Mouse (Mus musculus): Measurements from ENCODE around the gene Pmp22. TPM values are rescaled to one million over a fixed set of nuclear protein-coding genes. Genes with fewer than 3 reads are reported as not detected.

The Pmp22 gene
- polyA plus RNA-seq, 2 experiments: 155 to 284 TPM

DNA sequence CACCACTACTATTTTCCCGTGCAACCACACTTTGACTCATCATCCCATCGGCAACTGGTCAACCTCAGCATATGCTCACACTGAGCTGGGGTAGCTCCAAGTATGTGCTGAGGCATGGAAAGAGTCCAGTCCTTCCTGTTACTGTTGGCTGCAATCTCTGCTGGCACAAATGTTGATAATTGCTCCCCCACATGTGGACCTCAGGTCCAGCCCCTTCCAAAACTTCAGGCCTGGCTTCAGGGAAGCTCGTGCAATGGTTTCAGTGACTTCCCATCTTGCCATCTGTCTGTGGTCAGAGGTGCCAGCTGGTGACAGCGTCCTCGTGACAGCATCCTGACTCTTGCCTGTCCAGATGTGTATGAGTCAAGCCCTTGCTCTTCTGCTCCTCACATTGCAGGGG, 44.8 kb downstream of the Pmp22 start:
- Histone ChIP-seq H3K36me3 (ENCODE audit: control insufficient read depth, insufficient read depth, low read length) (no peaks in the 10 kb centered on the region), H3K4me2 (replicated peaks; ENCODE audit: low read depth, low read length, severe bottlenecking) (no peak overlapping the region), H3K9me3 (ENCODE audit: control insufficient read depth, low read length) (no peaks in the 10 kb centered on the region), H3K27ac (replicated peaks; ENCODE audit: low read depth, low read length) (no peak overlapping the region), H3K27me3 (ENCODE audit: control insufficient read depth, insufficient read depth, low read length) (no peaks in the 10 kb centered on the region), H3K9ac (ENCODE audit: low read depth, low read length, severe bottlenecking) (no peak overlapping the region), H3K4me3 (replicated peaks; ENCODE audit: low read length) (no peak overlapping the region), H3K4me1 (ENCODE audit: control insufficient read depth, insufficient read depth, low read length) (peaks cover 11% of the 10 kb centered on the region)
- no peak for DNase-seq (ENCODE audit: low spot score)
- no peak for TF ChIP-seq POLR2A (IDR thresholded peaks at IDR 0.05; ENCODE audit: borderline replicate concordance, extremely low read depth, insufficient read depth, insufficient read length)
- 71% methylated on average over 5 of the region's 5 CpGs for WGBS
- ATAC-seq (ENCODE audit: low FRiP score, low read depth): no peak

DNA sequence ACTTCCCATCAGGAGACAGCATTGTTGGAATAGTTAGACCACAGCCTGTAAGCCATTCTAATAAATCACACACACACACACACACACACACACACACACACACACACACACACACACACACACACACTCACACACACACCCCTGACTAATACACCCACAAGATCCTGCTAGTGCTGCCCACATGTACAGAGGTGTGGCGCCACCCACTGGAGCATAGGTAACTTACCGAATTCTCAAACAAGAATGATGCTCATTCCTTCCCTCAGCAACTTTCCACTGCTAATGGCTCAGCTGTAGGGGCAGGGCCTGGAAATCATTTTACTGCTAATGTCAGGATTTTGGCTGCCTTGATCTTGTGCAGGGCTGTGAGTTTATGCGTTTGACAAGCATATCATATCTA, 46.5 kb downstream of the Pmp22 start:
- H3K9me3 ChIP-seq (ENCODE audit: control insufficient read depth, low read length): no peaks in the 10 kb centered on the region
- no peak for TF ChIP-seq POLR2A (IDR thresholded peaks at IDR 0.05; ENCODE audit: borderline replicate concordance, extremely low read depth, insufficient read depth, insufficient read length)
- H3K4me1 ChIP-seq (ENCODE audit: control insufficient read depth, insufficient read depth, low read length): peaks cover 2% of the 10 kb centered on the region; the same call in 1 of the 2 replicates
- peak; percentile 15 for DNase-seq (ENCODE audit: low spot score)
- no peak overlapping the region for H3K9ac ChIP-seq (ENCODE audit: low read depth, low read length, severe bottlenecking)
- whole genome bisulfite sequencing: 33% methylated on average over 3 of the region's 3 CpGs
- H3K4me3 ChIP-seq (replicated peaks; ENCODE audit: low read length): no peak overlapping the region
- ATAC-seq (ENCODE audit: low FRiP score, low read depth): no peak
- H3K27ac ChIP-seq (replicated peaks; ENCODE audit: low read depth, low read length): no peak overlapping the region
- H3K36me3 ChIP-seq (ENCODE audit: control insufficient read depth, insufficient read depth, low read length): no peaks in the 10 kb centered on the region
- no peaks in the 10 kb centered on the region for H3K27me3 ChIP-seq (ENCODE audit: control insufficient read depth, insufficient read depth, low read length)
- H3K4me2 ChIP-seq (replicated peaks; ENCODE audit: low read depth, low read length, severe bottlenecking): no peak overlapping the region

DNA sequence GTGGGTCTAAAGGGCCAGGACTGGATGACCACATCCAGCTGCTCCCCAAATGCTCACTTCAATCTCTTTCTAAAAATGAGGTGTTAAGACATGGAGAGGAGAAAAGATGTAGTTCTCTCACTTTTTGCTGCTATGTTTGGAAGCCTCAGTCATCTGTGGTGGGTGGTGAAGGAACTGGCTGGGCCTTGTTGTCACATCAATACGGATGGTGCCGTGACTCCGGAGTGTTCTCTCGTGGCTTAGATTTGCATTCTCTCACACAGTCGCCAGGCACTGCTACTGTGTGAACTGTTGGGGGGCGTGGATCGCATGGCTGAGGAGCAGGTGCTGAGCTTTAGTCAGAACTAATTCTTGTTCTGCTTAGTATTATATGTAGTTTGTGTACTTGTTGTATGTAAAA, 47.6 kb downstream of the Pmp22 start:
- ATAC-seq (ENCODE audit: low FRiP score, low read depth): no peak
- H3K27ac ChIP-seq (replicated peaks; ENCODE audit: low read depth, low read length): no peak overlapping the region
- no peak overlapping the region for H3K9ac ChIP-seq (ENCODE audit: low read depth, low read length, severe bottlenecking)
- H3K27me3 ChIP-seq (ENCODE audit: control insufficient read depth, insufficient read depth, low read length): no peaks in the 10 kb centered on the region
- no peak overlapping the region for H3K4me2 ChIP-seq (replicated peaks; ENCODE audit: low read depth, low read length, severe bottlenecking)
- DNase-seq (ENCODE audit: low spot score): no peak
- no peaks in the 10 kb centered on the region for H3K9me3 ChIP-seq (ENCODE audit: control insufficient read depth, low read length)
- no peak for TF ChIP-seq POLR2A (IDR thresholded peaks at IDR 0.05; ENCODE audit: borderline replicate concordance, extremely low read depth, insufficient read depth, insufficient read length)
- WGBS: 69% methylated on average over 7 of the region's 7 CpGs
- no peak overlapping the region for H3K4me3 ChIP-seq (replicated peaks; ENCODE audit: low read length)
- no peaks in the 10 kb centered on the region for H3K36me3 ChIP-seq (ENCODE audit: control insufficient read depth, insufficient read depth, low read length)
- peaks cover 2% of the 10 kb centered on the region; the same call in 1 of the 2 replicates for H3K4me1 ChIP-seq (ENCODE audit: control insufficient read depth, insufficient read depth, low read length)

DNA sequence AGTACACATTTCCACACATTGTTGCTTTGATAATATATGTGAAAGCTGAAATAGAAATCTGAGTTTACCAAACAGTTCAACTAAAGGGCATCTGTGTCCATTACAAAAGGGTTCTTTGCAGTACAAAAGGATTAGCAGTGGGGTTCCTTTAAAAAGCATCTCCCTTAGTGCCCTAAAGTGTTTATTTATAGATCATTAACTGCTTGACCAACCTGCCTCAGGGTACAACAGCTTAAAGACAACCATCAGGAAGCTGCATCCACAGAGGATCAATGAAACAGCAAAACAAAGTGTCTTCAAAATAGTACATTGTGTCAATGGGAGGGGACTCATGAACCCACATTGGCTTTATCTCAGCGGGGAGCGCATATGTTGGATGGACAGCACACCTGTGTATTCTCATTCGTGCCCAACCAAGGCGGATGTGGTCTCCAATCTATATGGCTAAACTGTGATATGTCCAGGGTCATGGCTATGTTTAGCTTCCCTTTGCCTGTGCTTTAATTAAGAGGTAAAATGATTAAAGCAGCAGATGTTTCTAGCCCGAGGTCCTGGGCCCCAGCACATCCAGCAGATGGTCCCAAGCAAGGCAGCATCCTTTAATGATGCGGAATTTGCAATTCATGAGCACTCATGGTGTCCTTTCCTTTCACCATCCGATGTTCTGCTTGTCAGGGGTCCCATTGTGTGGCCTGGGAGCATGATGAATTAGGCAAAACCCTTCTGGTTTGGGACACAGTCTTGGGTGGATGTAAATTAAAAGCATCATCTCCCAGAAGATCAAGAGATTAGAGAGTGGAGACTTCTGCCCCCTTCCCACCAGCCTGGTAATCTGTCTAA, 51.7 kb downstream of the Pmp22 start:
- H3K4me2 ChIP-seq (replicated peaks; ENCODE audit: low read depth, low read length, severe bottlenecking): no peak overlapping the region
- ATAC-seq (ENCODE audit: low FRiP score, low read depth) (no peak), DNase-seq (ENCODE audit: low spot score) (no peak)
- H3K4me3 ChIP-seq (replicated peaks; ENCODE audit: low read length): no peak overlapping the region
- no peaks in the 10 kb centered on the region for H3K4me1 ChIP-seq (ENCODE audit: control insufficient read depth, insufficient read depth, low read length)
- no peak overlapping the region for H3K27ac ChIP-seq (replicated peaks; ENCODE audit: low read depth, low read length)
- 49% methylated on average over 7 of the region's 7 CpGs for WGBS
- no peaks in the 10 kb centered on the region for H3K9me3 ChIP-seq (ENCODE audit: control insufficient read depth, low read length)
- no peak overlapping the region for H3K9ac ChIP-seq (ENCODE audit: low read depth, low read length, severe bottlenecking)
- H3K27me3 ChIP-seq (ENCODE audit: control insufficient read depth, insufficient read depth, low read length): no peaks in the 10 kb centered on the region
- no peak for TF ChIP-seq POLR2A (IDR thresholded peaks at IDR 0.05; ENCODE audit: borderline replicate concordance, extremely low read depth, insufficient read depth, insufficient read length)
- H3K36me3 ChIP-seq (ENCODE audit: control insufficient read depth, insufficient read depth, low read length): no peaks in the 10 kb centered on the region

DNA sequence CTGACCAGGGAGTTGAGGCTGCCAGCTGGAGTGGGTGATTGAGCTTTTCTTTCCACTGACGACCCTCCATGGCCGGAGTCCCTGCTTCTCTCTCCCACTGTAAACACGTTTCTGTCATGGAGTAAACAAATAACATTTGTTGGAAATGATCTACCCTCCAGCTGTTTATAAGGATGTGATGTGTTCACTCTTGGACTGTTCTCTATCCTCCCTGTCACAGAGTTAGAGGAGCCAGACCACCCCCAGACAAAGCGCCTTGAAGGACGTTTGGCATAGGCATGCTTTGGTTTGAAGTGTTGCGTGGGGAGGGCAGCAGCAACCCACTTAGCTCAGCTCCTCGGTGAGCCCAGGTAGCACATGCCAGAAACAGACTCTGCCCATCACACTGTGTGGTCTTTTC, 60.0 kb downstream of the Pmp22 start:
- H3K9me3 ChIP-seq (ENCODE audit: control insufficient read depth, low read length): no peaks in the 10 kb centered on the region
- DNase-seq (ENCODE audit: low spot score): no peak
- 81% methylated on average over 7 of the region's 7 CpGs for WGBS
- no peak for ATAC-seq (ENCODE audit: low FRiP score, low read depth)
- no peaks in the 10 kb centered on the region for H3K36me3 ChIP-seq (ENCODE audit: control insufficient read depth, insufficient read depth, low read length)
- no peak overlapping the region for H3K4me2 ChIP-seq (replicated peaks; ENCODE audit: low read depth, low read length, severe bottlenecking)
- TF ChIP-seq POLR2A (IDR thresholded peaks at IDR 0.05; ENCODE audit: borderline replicate concordance, extremely low read depth, insufficient read depth, insufficient read length): no peak
- H3K4me3 ChIP-seq (replicated peaks; ENCODE audit: low read length): no peak overlapping the region
- no peaks in the 10 kb centered on the region for H3K4me1 ChIP-seq (ENCODE audit: control insufficient read depth, insufficient read depth, low read length)
- no peak overlapping the region for H3K27ac ChIP-seq (replicated peaks; ENCODE audit: low read depth, low read length)
- no peaks in the 10 kb centered on the region for H3K27me3 ChIP-seq (ENCODE audit: control insufficient read depth, insufficient read depth, low read length)
- H3K9ac ChIP-seq (ENCODE audit: low read depth, low read length, severe bottlenecking): no peak overlapping the region
